Mouse (Mus musculus) spleen, adult 2 months (tissue): Measurements from ENCODE around the gene Chmp4b. TPM values are rescaled to one million over a fixed set of nuclear protein-coding genes. Genes with fewer than 3 reads are reported as not detected.

ENCODE experiments used
- DNase-seq, 2 experiments: peaks; one replicate each; pipeline versions ENCODE4 v3.0.0 to v3.0.0-alpha.2; 2012 to 2021; ENCODE audit warnings: low spot score in 2 of 2, low read depth in 1 of 2
- H3K27ac ChIP-seq: fragments of 200-500 bp; 2 replicates; pipeline ENCODE4 v1.5.1; 2012; ENCODE audit warnings: low read length, inconsistent platforms; ENCODE audit not compliant: insufficient read depth
- H3K27me3 ChIP-seq: fragments of 200-500 bp; 2 replicates; pipeline ENCODE4 v1.6.1; 2012; ENCODE audit warnings: mild to moderate bottlenecking, moderate library complexity, low read length, inconsistent platforms; ENCODE audit not compliant: control insufficient read depth, insufficient read depth
- H3K36me3 ChIP-seq: fragments of 200-500 bp; 2 replicates; pipeline ENCODE4 v1.6.1; 2012; ENCODE audit warnings: mild to moderate bottlenecking, low read length, inconsistent platforms; ENCODE audit not compliant: control insufficient read depth, insufficient read depth
- H3K4me1 ChIP-seq: fragments of 200-500 bp; 2 replicates; pipeline ENCODE4 v1.6.1; 2011; ENCODE audit warnings: inconsistent platforms; ENCODE audit not compliant: control insufficient read depth, insufficient read depth, insufficient read length
- H3K4me3 ChIP-seq: fragments of 200-500 bp; 2 replicates; pipeline ENCODE4 v1.5.1; 2011; ENCODE audit warnings: mild to moderate bottlenecking, inconsistent platforms; ENCODE audit not compliant: insufficient read depth, insufficient read length; ENCODE audit errors: extremely low read depth
- CTCF ChIP-seq: fragments of 200-500 bp; IDR thresholded peaks from 2 replicates; pipeline ENCODE4 v1.5.1; 2011; ENCODE audit warnings: mild to moderate bottlenecking, inconsistent platforms; ENCODE audit not compliant: insufficient read depth, insufficient read length, insufficient replicate concordance; ENCODE audit errors: extremely low read depth
- POLR2A ChIP-seq: fragments of 200-500 bp; IDR thresholded peaks from 2 replicates; pipeline ENCODE4 v1.6.1; 2011; ENCODE audit warnings: low read depth, low read length, inconsistent platforms
- WGBS: fragments of 180-500 bp; shearing (Covaris S2); methylation state at CpG from one replicate; pipeline ENCODE4 v1.1.7; 2018; 5-methylcytosine and 5-hydroxymethylcytosine counted together
- polyA plus RNA-seq: library from polyadenylated mRNA; depleted of rRNA; stranded (reverse); fragments of >200 nt; gene quantifications from 2 replicates; pipeline ENCODE4 v1.2.3, GENCODE M21; 2012

The Chmp4b gene
- polyA plus RNA-seq, 1 experiment = 52.8 TPM

DNA sequence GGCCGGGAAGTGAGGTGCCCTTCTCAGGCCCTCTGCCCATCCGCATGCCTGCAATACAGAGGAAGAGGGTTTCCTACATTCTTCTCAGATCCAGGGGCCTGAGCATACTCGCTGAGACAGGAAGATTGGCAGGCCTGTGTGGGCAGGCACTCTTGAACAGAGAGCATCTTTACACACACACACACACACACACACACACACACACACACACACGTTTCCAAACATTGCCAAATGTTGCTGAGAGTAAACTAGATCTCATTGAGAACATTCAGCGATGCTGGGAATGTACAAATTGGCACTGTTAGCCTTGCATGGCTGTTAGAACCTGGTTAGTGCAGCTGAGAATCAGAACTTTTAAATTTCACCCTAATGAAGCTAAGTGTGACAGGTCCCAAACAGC, 21.0 kb upstream of the Chmp4b start:
- Histone ChIP-seq H3K27me3 (no peaks in the 10 kb centered on the region), H3K36me3 (peaks cover 6% of the 10 kb centered on the region), H3K4me3 (no peak overlapping the region), H3K27ac (no peak overlapping the region), H3K4me1 (no peaks in the 10 kb centered on the region)
- 91% methylated on average over 5 of the region's 5 CpGs for WGBS
- TF ChIP-seq POLR2A (no peak), CTCF (no peak)
- no peak for DNase-seq

DNA sequence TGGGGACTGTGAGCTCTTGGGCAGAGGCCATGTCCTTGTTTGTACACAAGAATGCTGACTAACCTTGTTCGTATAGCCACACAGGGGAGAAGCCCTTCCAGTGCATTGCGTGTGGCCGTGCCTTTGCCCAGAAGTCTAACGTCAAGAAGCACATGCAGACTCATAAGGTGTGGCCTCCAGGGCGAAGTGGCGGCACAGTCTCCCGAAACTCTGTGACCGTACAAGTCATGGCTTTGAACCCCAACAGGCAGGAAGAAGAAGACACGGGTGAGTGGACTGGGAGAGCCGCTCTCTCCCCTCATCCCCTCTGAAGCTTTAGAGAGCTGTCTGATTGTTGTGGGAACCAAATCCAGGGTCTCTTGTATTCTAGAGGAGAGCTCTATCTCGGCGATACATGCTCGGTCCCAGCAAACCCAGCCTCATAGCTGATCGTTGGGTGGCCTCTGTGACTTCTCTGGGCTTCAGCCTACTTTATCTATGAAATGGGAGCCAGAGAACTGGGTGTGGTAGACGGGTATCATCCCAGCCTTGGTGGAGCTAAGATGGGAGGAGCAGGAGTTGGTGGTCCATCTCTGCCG, 19.2 kb upstream of the Chmp4b start:
- peak overlapping the region; percentile 30 for H3K4me3 ChIP-seq
- DNase-seq = no peak
- no peaks in the 10 kb centered on the region for H3K27me3 ChIP-seq
- TF ChIP-seq POLR2A = no peak
- TF ChIP-seq CTCF = no peak
- H3K27ac ChIP-seq = peak overlapping the region; percentile 56; the same call in 1 of the 2 replicates
- H3K4me1 ChIP-seq = no peaks in the 10 kb centered on the region
- WGBS = 84% methylated on average over 16 of the region's 16 CpGs
- peaks cover 6% of the 10 kb centered on the region for H3K36me3 ChIP-seq

GRCm38 (mm10) chr2:154633039-154633742, 18.3 kb upstream of the Chmp4b start:
- 91% methylated on average over 5 of the region's 5 CpGs for WGBS
- Histone ChIP-seq H3K27ac (0 out of 2 replicates have a peak overlapping the region, but pooled peaks have one; percentile 18), H3K36me3 (peaks cover 11% of the 10 kb centered on the region), H3K4me3 (no peak overlapping the region), H3K27me3 (no peaks in the 10 kb centered on the region), H3K4me1 (no peaks in the 10 kb centered on the region)
- no peak for TF ChIP-seq POLR2A
- no peak for TF ChIP-seq CTCF
- DNase-seq = no peak

DNA sequence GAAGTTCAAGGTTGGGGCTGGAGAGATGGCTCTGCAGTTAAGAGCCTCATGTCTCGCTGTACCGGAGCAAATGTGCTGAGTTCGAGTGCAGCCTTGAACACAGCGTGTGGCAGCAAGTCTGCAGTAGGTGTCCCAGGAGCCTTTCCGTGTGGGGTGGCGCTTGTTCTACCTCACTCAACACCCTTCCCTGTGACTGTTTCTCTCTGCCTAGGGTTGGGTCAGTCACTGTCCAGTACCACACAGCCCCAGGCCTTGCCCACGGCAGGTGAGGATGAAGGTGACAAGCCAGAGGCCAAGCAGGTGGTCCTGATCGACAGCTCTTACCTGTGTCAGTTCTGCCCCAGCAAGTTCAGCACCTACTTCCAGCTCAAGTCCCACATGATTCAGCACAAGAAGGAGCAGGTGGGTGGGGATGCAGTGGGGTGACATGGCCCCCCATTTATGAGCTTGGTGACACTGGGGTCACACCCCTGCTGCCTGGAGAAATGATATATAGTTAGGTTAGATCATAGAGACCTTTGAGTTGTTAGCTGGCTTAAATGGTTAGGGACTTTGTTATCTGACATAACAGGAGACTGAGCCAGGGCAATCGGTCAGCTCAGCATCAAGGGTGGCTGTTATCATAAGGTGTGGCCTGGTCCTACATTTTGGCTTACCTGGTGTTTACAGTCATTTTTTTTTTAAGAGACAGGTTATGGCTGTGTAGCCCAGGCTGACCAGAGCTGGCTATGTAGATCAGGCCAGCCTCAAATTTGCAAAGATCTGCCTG, 17.4 kb upstream of the Chmp4b start:
- H3K4me3 ChIP-seq = no peak overlapping the region
- no peaks in the 10 kb centered on the region for H3K4me1 ChIP-seq
- H3K36me3 ChIP-seq = peaks cover 14% of the 10 kb centered on the region
- H3K27ac ChIP-seq = peak overlapping the region; percentile 33; the same call in 1 of the 2 replicates
- no peaks in the 10 kb centered on the region for H3K27me3 ChIP-seq
- TF ChIP-seq CTCF = no peak
- no peak for TF ChIP-seq POLR2A
- WGBS = 95% methylated on average over 9 of the region's 9 CpGs
- DNase-seq = no peak

- Histone ChIP-seq H3K36me3 (peaks cover 11% of the 10 kb centered on the region), H3K27me3 (no peaks in the 10 kb centered on the region), H3K27ac (no peak overlapping the region), H3K4me1 (no peaks in the 10 kb centered on the region), H3K4me3 (no peak overlapping the region)
- TF ChIP-seq CTCF (no peak), POLR2A (no peak)
- no peak for DNase-seq
- WGBS = 98% methylated on average over 2 of the region's 2 CpGs
Measured at GRCm38 (mm10) chr2:154635826-154636225, 15.7 kb upstream of the Chmp4b start.

DNA sequence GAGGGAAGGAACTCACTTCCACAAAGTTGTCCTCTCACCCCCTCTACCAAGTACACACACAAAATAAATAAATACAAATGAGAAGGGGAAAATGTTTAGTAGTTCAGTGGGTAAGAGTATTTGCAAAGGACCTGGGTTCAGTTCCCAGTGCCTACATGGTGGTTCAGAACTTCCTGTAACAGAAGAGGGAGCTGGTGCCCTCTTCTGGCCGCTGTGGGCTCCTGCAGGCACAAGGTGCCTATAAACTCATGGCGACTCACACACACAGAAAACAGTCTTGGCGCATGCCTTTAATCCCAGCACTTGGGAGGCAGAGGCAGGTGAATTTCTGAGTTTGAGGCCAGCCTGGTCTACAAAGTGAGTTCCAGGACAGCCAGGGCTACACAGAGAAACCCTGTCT, 13.0 kb upstream of the Chmp4b start:
- H3K4me3 ChIP-seq = no peak overlapping the region
- DNase-seq = no peak
- TF ChIP-seq CTCF (no peak), POLR2A (no peak)
- H3K27ac ChIP-seq = no peak overlapping the region
- H3K4me1 ChIP-seq = no peaks in the 10 kb centered on the region
- no peaks in the 10 kb centered on the region for H3K27me3 ChIP-seq
- WGBS = 95% methylated on average over 3 of the region's 3 CpGs
- peaks cover 14% of the 10 kb centered on the region for H3K36me3 ChIP-seq
